Mouse (Mus musculus) erythroblast, embryonic 14.5 days (primary cell): ENCODE results near the gene Drd1.

ENCODE experiments used
- GATA1 ChIP-seq: IDR thresholded peaks from 2 replicates; pipeline ENCODE4 v1.6.1; 2012; ENCODE audit warnings: low read length, inconsistent platforms, mixed read lengths
- TAL1 ChIP-seq: IDR thresholded peaks from 3 replicates; pipeline ENCODE4 v1.6.1; 2012; ENCODE audit warnings: low read length, inconsistent platforms, mixed read lengths

- TF ChIP-seq GATA1 (no peak), TAL1 (no peak)
These were observed 6.7 kb downstream of the Drd1 start for GRCm38 (mm10) chr13:54048679-54049352.
